27 mouse cellular contexts compared by ENCODE assay signal in the genomic region with DNA sequence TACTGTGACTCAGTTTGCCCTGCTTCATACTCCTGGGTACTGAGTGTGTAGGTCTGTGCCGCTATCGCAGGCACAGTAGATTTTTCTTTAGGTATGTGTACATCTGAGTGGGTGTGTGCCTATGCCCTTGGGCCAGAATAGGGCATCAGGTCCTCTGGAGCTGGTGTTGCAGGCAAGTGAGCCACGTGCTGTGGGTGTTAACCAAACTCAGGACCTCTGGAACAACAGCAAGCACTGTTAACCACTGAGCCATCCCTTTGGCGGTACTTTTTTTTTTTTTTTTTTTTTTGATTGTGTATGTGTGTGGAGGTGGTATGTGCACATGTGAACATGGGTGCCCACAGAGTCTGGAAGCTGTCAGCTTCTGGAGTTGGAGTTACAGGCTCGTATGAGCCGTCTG. TPM values are rescaled to one million over a fixed set of nuclear protein-coding genes. Genes with fewer than 3 reads are reported as not detected.
DNase-seq lines count a peak whose midpoint lies in the region; ATAC-seq and TF ChIP-seq lines count a peak whose summit lies in the region.
"Had no signal": no experiment of that assay in that cellular context is flagged by ENCODE, and none has a peak within 500 bp of the region (broad histone marks: within the 10 kb centered on the region; RNA-seq: fewer than 3 reads in every experiment).

No protein-coding gene starts in this region.

- peak; percentile 55 for DNase-seq in heart, adult 11 months
- DNase-seq in heart, postnatal 14 days, result no peak
- DNase-seq in ES-CJ7 (ENCODE audit: low read depth, low spot score), result peak; percentile 63
- DNase-seq in MEL (ENCODE audit: low read depth, low spot score), result no peak
- peak; percentile 31 for DNase-seq in induced T-regulatory cell, adult 2 months (ENCODE audit: low read depth)
- no peak for DNase-seq in liver, postnatal 0 days
- DNase-seq in kidney, postnatal 10 days, result no peak
- DNase-seq: adrenal gland, postnatal 14 days; cerebellum, adult 11 months; cerebellum, adult 9-10 months; cerebellum, postnatal 14 days; gastrocnemius, postnatal 25 days; heart, adult 2 months; kidney, adult 18-20 months had no signal

- TF ChIP-seq RAD21 in MEL (IDR thresholded peaks at IDR 0.05; ENCODE audit: low read depth, low read length), result no peak

- WGBS in liver, postnatal 0 days (ENCODE audit: insufficient replicate concordance), result 85% methylated on average over 6 of the region's 6 CpGs

- H3K27ac ChIP-seq in MEL (ENCODE audit: control insufficient read depth, low read depth, low read length), result no peak overlapping the region
- H3K27ac ChIP-seq in liver, postnatal 0 days (ENCODE audit: low read depth), result no peak overlapping the region
- H3K27ac ChIP-seq: forebrain, embryonic 10.5 days; forebrain, embryonic 13.5 days; heart, adult 2 months; heart, embryonic 10.5 days; heart, embryonic 13.5 days; hindbrain, embryonic 12.5 days; hindbrain, embryonic 15.5 days; intestine, embryonic 15.5 days had no signal

- no peak for TF ChIP-seq POLR2A in MEL (IDR thresholded peaks at IDR 0.05; ENCODE audit: control insufficient read depth in 1 of 2, insufficient read depth in 1 of 2, low read depth in 1 of 2, low read length in 2 of 2, poor library complexity in 1 of 2)

- peaks cover 43% of the 10 kb centered on the region for H3K79me2 ChIP-seq in MEL (ENCODE audit: control insufficient read depth, insufficient read depth, low read length, poor library complexity)

- H3K9ac ChIP-seq in MEL (ENCODE audit: control insufficient read depth, low read depth, low read length, poor library complexity, severe bottlenecking), result no peak overlapping the region
- H3K9ac ChIP-seq in liver, postnatal 0 days (replicated peaks), result no peak overlapping the region
- H3K9ac ChIP-seq: forebrain, embryonic 13.5 days; heart, embryonic 13.5 days; hindbrain, embryonic 12.5 days; hindbrain, embryonic 15.5 days; intestine, embryonic 15.5 days had no signal

- no peaks in the 10 kb centered on the region for H3K27me3 ChIP-seq in MEL (ENCODE audit: control insufficient read depth in 1 of 2, insufficient read depth in 2 of 2, low read length in 2 of 2)
- no peaks in the 10 kb centered on the region for H3K27me3 ChIP-seq in liver, postnatal 0 days (ENCODE audit: insufficient read depth, low read length)
- H3K27me3 ChIP-seq: CH12.LX; forebrain, embryonic 13.5 days; heart, embryonic 13.5 days; hindbrain, embryonic 12.5 days; hindbrain, embryonic 15.5 days; intestine, embryonic 15.5 days had no signal

- no peak overlapping the region for H3K4me3 ChIP-seq in MEL (ENCODE audit: control insufficient read depth in 1 of 2, insufficient read depth in 1 of 2, low read depth in 2 of 2, low read length in 2 of 2)
- H3K4me3 ChIP-seq in liver, postnatal 0 days (ENCODE audit: low read depth, low read length), result no peak overlapping the region
- H3K4me3 ChIP-seq: forebrain, embryonic 10.5 days; forebrain, embryonic 13.5 days; heart, adult 2 months; heart, embryonic 10.5 days; heart, embryonic 13.5 days; hindbrain, embryonic 12.5 days; hindbrain, embryonic 15.5 days; intestine, embryonic 15.5 days had no signal

- TF ChIP-seq EP300 in MEL (IDR thresholded peaks at IDR 0.05; ENCODE audit: low read depth in 1 of 2, low read length in 2 of 2), result no peak
- TF ChIP-seq EP300 in liver, postnatal 0 days (IDR thresholded peaks at IDR 0.05; ENCODE audit: low read depth), result no peak

- no peaks in the 10 kb centered on the region for H3K9me3 ChIP-seq in MEL (replicated peaks; ENCODE audit: insufficient read depth, low read length)
- H3K9me3 ChIP-seq in liver, postnatal 0 days (ENCODE audit: low read length), result no peaks in the 10 kb centered on the region
- H3K9me3 ChIP-seq: forebrain, embryonic 10.5 days; forebrain, embryonic 13.5 days; G1E; heart, embryonic 10.5 days; heart, embryonic 13.5 days; hindbrain, embryonic 12.5 days; hindbrain, embryonic 15.5 days; intestine, embryonic 15.5 days had no signal

- peaks cover 13 to 18% of the 10 kb centered on the region in 2 experiments for H3K4me1 ChIP-seq in MEL (ENCODE audit: control insufficient read depth in 1 of 2, insufficient read depth in 2 of 2, low read length in 2 of 2)
- peaks cover 25% of the 10 kb centered on the region for H3K4me1 ChIP-seq in liver, postnatal 0 days (ENCODE audit: insufficient read depth)

- peaks cover 30 to 44% of the 10 kb centered on the region in 2 experiments for H3K36me3 ChIP-seq in MEL (ENCODE audit: control insufficient read depth in 1 of 2, insufficient read depth in 2 of 2, low read length in 2 of 2)
- peaks cover 72% of the 10 kb centered on the region for H3K36me3 ChIP-seq in liver, postnatal 0 days (replicated peaks; ENCODE audit: insufficient read depth, low read length)

- no peak for ATAC-seq in liver, postnatal 0 days
- ATAC-seq in monocyte, adult 5-6 weeks (replicated peaks; ENCODE audit: insufficient number of reproducible peaks, low FRiP score, low TSS enrichment, poor library complexity, severe bottlenecking), result no peak
- ATAC-seq: forebrain, embryonic 13.5 days; forebrain, embryonic 16.5 days; intestine, embryonic 15.5 days had no signal

- no peak for TF ChIP-seq CTCF in MEL (IDR thresholded peaks at IDR 0.05 in 2 of 3, conservative IDR thresholded peaks at IDR 0.05 in 1 of 3; ENCODE audit: control insufficient read depth in 1 of 3, insufficient read depth in 1 of 3, low read depth in 2 of 3, low read length in 3 of 3, poor library complexity in 1 of 3, severe bottlenecking in 1 of 3)
- TF ChIP-seq CTCF in liver, postnatal 0 days (IDR thresholded peaks at IDR 0.05; ENCODE audit: low read depth), result no peak

- intact Hi-C loops in heart, postnatal 14 days (cut with DNase I), result no loop called here

- no peak overlapping the region for H3K4me2 ChIP-seq in liver, postnatal 0 days (ENCODE audit: low read depth, low read length)
- H3K4me2 ChIP-seq: forebrain, embryonic 13.5 days; heart, embryonic 13.5 days; hindbrain, embryonic 12.5 days; hindbrain, embryonic 15.5 days; intestine, embryonic 15.5 days had no signal

TF ChIP-seq in MEL, 35 proteins besides CTCF, POLR2A, EP300 and RAD21:
- TF ChIP-seq ZNF384 (IDR thresholded peaks at IDR 0.05; ENCODE audit: low read depth, low read length) (0 out of 2 replicates have a peak, but pooled peaks have one; percentile 19), POLR2AphosphoS2 (IDR thresholded peaks at IDR 0.05; ENCODE audit: low read length) (no peak)

RNA-seq across cellular contexts. Expression of a gene that starts 7.1 kb away (rescaled TPM):
- total RNA-seq in heart, postnatal 14 days (2021), result 10 to 100 TPM; 54.4 to 63.1 TPM
- 72.2 and 78.0 TPM in 2 replicates for total RNA-seq in MEL (2012; rRNA removed)
- 100 to 1,000 TPM in 1 of 2 experiments, 10 to 100 TPM in 1; 41.7 to 108 TPM for polyA plus RNA-seq in MEL (2012; ENCODE audit: insufficient read depth in 1 of 2, insufficient read length in 2 of 2, low read depth in 1 of 2, low replicate concordance in 2 of 2, missing spikeins in 1 of 2)
- polyA plus RNA-seq in liver, postnatal 0 days (2015; fragmentation: Nextera tagmentation; extraction: Ambion mirVana), result 5.3 and 5.7 TPM in 2 replicates
- 75.8 to 89.5 TPM (median 88.3 TPM) in 3 replicates for total RNA-seq in monocyte, adult 5-6 weeks (2017)

RNA-seq across cellular contexts. Expression of a gene that starts 19.9 kb away (rescaled TPM):
- total RNA-seq in heart, postnatal 14 days (2021), result 1 to 10 TPM; 1.3 to 1.7 TPM
- 3.1 and 3.2 TPM in 2 replicates for total RNA-seq in MEL (2012; rRNA removed)
- 1 to 10 TPM in 1 of 2 experiments, not detected in 1; 3.3 TPM for polyA plus RNA-seq in MEL (2012; ENCODE audit: insufficient read depth in 1 of 2, insufficient read length in 2 of 2, low read depth in 1 of 2, low replicate concordance in 2 of 2, missing spikeins in 1 of 2)
- 41.4 and 46.5 TPM in 2 replicates for polyA plus RNA-seq in liver, postnatal 0 days (2015; fragmentation: Nextera tagmentation; extraction: Ambion mirVana)
- total RNA-seq in monocyte, adult 5-6 weeks (2017), result 0.29 to 3.0 TPM (median 0.97 TPM) in 3 replicates

RNA-seq across cellular contexts. Expression of a gene that starts 21.7 kb away (rescaled TPM):
- 10 to 100 TPM; 11.8 to 15.2 TPM for total RNA-seq in heart, postnatal 14 days (2021)
- 29.4 and 34.2 TPM in 2 replicates for total RNA-seq in MEL (2012; rRNA removed)
- polyA plus RNA-seq in MEL (2012; ENCODE audit: insufficient read depth in 1 of 2, insufficient read length in 2 of 2, low read depth in 1 of 2, low replicate concordance in 2 of 2, missing spikeins in 1 of 2), result 10 to 100 TPM in 1 of 2 experiments, not detected in 1; 47.2 TPM
- polyA plus RNA-seq in liver, postnatal 0 days (2015; fragmentation: Nextera tagmentation; extraction: Ambion mirVana), result 11.0 and 11.1 TPM in 2 replicates
- 30.2 to 33.6 TPM (median 31.1 TPM) in 3 replicates for total RNA-seq in monocyte, adult 5-6 weeks (2017)

RNA-seq across cellular contexts. Expression of a gene that starts 25.1 kb away (rescaled TPM):
- total RNA-seq in heart, postnatal 14 days (2021), result 100 to 1,000 TPM; 122 to 142 TPM
- 63.9 and 66.8 TPM in 2 replicates for total RNA-seq in MEL (2012; rRNA removed)
- polyA plus RNA-seq in MEL (2012; ENCODE audit: insufficient read depth in 1 of 2, insufficient read length in 2 of 2, low read depth in 1 of 2, low replicate concordance in 2 of 2, missing spikeins in 1 of 2), result 100 to 1,000 TPM in 1 of 2 experiments, not detected in 1; 101 TPM
- polyA plus RNA-seq in liver, postnatal 0 days (2015; fragmentation: Nextera tagmentation; extraction: Ambion mirVana), result 22.4 and 23.0 TPM in 2 replicates
- total RNA-seq in monocyte, adult 5-6 weeks (2017), result 50.2 to 87.3 TPM (median 73.1 TPM) in 3 replicates

RNA-seq across cellular contexts. Expression of a gene that starts 44.6 kb away (rescaled TPM):
- under 1 TPM; 0.55 to 0.88 TPM for total RNA-seq in heart, postnatal 14 days (2021)
- total RNA-seq in MEL (2012; rRNA removed), result not detected in 2 replicates
- not detected for polyA plus RNA-seq in MEL (2012; ENCODE audit: insufficient read depth in 1 of 2, insufficient read length in 2 of 2, low read depth in 1 of 2, low replicate concordance in 2 of 2, missing spikeins in 1 of 2)
- polyA plus RNA-seq in liver, postnatal 0 days (2015; fragmentation: Nextera tagmentation; extraction: Ambion mirVana), result 0.07 and 0.16 TPM in 2 replicates
- total RNA-seq in monocyte, adult 5-6 weeks (2017), result 4.2 to 6.6 TPM (median 6.1 TPM) in 3 replicates
- polyA plus RNA-seq: C2C12; embryonic facial prominence, embryonic 11.5 days; forebrain, embryonic 10.5 days; forebrain, embryonic 13.5 days; forebrain, embryonic 16.5 days; G1E; heart, embryonic 10.5 days; heart, embryonic 13.5 days had no signal

Comparison
In these comparisons a context has a peak if more than half of its experiments do, and no peak if none do; other contexts are left out.
1. DNase-seq: peak in heart, adult 11 months (single experiment), ES-CJ7 (single experiment) and induced T-regulatory cell, adult 2 months (single experiment); none in heart, postnatal 14 days (0 of 2), MEL (single experiment), liver, postnatal 0 days (single experiment) and kidney, postnatal 10 days (single experiment).